Mouse (Mus musculus): ENCODE data around the gene Gm29666.
"Not testable (repeated sequence)": the region's sequence is repeated elsewhere in the genome, so short reads cannot be mapped to it uniquely, and the experiment has no call there.

Gene Gm29666

DNA sequence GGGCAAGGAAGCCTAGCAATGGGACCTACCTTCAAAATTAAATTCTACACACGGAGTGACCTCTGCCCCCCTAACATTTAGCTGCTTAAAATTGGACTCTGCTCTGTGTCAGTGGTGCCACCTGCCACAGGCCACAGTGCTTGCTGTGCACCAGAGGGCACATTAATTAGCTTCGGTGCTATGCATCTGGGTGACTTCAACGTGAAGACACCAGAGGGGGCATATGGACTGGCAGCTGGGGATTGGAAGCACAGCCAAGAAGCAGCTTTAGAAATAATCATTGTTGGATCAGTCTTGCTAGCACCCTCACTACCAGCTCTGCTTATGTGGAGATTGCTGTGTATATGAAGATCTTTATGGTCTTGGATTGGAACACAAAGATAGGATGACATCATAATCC, 6.6 kb downstream of the Gm29666 start:
- DNase-seq (ENCODE audit: low read depth in 2 of 2, low spot score in 2 of 2), result no peak

DNA sequence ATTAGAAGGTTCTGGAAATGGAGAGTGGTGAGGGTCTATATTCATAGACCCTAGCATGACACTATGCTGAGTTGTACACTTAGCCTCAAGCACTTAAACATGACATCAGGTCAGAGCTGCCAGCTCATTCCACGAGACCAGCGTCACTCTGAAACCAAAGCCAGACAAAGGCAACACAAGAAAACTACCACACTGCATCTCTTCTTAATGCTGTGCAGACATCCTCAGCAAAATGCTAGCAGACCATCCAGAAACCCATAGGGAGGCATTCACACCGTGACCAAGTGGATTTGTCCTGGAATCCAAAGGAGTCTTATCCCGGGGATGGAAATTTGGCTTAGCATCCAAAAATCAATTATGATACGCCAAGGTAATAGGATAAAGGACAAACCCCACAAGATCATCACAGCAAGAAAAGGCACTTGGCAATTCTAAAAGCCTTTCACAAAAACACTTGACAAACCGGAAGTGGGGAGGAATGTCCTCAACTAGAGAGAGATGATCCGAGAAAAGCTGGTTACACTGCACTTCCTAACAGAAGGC, 15.9 kb downstream of the Gm29666 start:
- DNase-seq (ENCODE audit: low read depth in 2 of 2, low spot score in 2 of 2), result no peak

GRCm38 (mm10) chr15:84898077-84898476, 21.8 kb downstream of the Gm29666 start:
- DNase-seq (ENCODE audit: low read depth in 2 of 2, low spot score in 2 of 2), result no peak

DNA sequence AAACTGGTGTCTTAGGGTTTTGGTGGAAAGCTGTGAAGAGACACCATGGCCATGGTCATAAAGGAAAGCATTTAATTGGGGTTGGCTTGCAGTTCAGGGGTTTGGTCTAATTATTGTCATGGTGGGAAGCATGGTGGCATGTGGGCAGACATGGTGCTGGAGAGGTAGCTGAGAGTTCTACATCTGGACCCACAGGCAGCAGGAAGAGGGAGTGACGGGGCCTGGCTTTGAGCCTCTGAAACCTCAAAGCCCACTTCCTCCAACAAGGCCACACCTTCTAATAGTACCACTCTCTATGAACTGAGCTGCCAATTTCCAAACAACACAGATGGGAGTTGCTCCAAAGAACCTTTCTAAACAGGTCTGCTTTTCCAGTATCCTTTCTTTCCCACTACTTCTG, 23.2 kb downstream of the Gm29666 start:
- peak in 1 of 2 experiments; percentile 6 for DNase-seq (ENCODE audit: low read depth in 2 of 2, low spot score in 2 of 2)

DNA sequence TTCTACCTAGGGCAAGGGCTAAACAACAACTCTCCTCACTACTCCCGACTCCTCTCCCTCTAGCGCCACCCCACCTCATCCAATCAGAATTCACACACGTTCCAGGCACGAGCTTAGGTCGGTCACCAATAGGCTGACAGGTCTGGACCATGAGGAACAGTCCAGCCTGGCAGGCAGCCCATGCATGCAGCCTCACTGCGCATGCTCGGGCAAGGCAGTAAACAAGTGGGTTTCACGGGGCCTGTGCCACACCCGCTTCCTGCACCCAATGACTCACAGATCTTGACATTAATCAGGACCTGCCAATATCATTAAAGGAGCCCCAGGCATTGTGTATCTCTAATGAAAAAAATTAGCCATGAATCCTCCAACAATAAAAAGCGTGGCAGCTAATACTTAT, 23.6 kb downstream of the Gm29666 start:
- DNase-seq (ENCODE audit: low read depth in 2 of 2, low spot score in 2 of 2), result not testable (repeated sequence)

GRCm38 (mm10) chr15:84891658-84892057, 28.2 kb downstream of the Gm29666 start:
- DNase-seq (ENCODE audit: low read depth in 2 of 2, low spot score in 2 of 2), result peak; percentile 5 to 37

DNA sequence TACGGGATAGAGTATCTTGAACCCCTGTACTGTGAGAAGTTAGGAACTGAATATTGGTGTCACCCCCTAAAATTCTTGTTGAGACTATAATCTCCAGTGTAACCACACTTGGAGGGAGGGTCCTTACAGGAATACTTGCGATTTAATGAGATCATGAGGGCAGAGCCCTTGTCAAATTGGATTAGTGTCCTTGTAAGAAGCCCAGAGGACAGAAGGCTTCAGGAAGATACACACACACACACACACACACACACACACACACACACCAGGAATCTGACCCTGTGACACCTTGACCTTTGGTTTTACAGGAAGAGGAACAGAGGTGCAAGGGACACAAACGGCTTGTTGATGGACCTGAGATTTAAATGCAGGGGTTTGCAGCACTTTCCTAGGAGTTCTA, 28.6 kb downstream of the Gm29666 start:
- DNase-seq (ENCODE audit: low read depth in 2 of 2, low spot score in 2 of 2), result no peak

- no peak for DNase-seq (ENCODE audit: low read depth in 2 of 2, low spot score in 2 of 2)
Measured at GRCm38 (mm10) chr15:84888066-84888465, 31.8 kb downstream of the Gm29666 start.

GRCm38 (mm10) chr15:84877029-84877815, 42.6 kb downstream of the Gm29666 start:
- DNase-seq (ENCODE audit: low read depth in 2 of 2, low spot score in 2 of 2), result no peak

- DNase-seq (ENCODE audit: low read depth in 2 of 2, low spot score in 2 of 2), result no peak
Measured at GRCm38 (mm10) chr15:84873867-84874266, 46.0 kb downstream of the Gm29666 start.

DNA sequence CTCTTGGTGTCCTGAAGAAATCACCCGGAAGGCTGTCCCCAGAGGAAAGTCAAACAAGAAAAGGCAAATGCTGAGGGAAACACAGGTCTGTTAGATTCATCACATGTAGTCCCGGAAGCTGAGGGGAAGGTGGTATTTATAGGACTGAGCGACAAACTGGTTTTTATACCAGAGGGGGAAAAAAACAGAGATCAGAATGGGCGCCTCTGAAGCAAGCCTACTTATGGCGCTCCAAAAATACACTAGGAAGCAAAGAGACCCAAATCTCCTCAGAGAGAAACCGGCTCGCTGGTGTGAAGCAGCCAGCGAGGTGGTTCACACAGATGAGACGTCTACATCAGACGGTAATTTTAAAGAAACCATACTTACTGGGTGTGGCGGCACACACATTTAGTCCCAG, 46.8 kb downstream of the Gm29666 start:
- DNase-seq (ENCODE audit: low read depth in 2 of 2, low spot score in 2 of 2), result no peak

- DNase-seq (ENCODE audit: low read depth in 2 of 2, low spot score in 2 of 2), result no peak
Measured at GRCm38 (mm10) chr15:84871802-84872201, 48.0 kb downstream of the Gm29666 start.

- DNase-seq (ENCODE audit: low read depth in 2 of 2, low spot score in 2 of 2), result no peak
Measured at GRCm38 (mm10) chr15:84861911-84862310, 57.9 kb downstream of the Gm29666 start.

All from CD8-positive naive resting alpha-beta T cell, adult 2 months (primary cell).